Mouse (Mus musculus) kidney, adult 2 months (tissue): ENCODE measurements around the gene Rabif.

Experiments used
- CTCF ChIP-seq: fragments of 200-500 bp; conservative IDR thresholded peaks from 2 replicates; pipeline ENCODE4 v1.5.1; 2011; ENCODE audit warnings: low read depth, mild to moderate bottlenecking, control low read depth, low read length, moderate library complexity, mixed read lengths; ENCODE audit not compliant: insufficient read depth, insufficient read length
- POLR2A ChIP-seq: fragments of 200-500 bp; IDR thresholded peaks from one replicate; pipeline ENCODE4 v1.6.1; 2011; ENCODE audit warnings: low read depth, low read length, control low read depth

- TF ChIP-seq CTCF (no peak), POLR2A (no peak)
These were observed 18.9 kb downstream of the Rabif start for GRCm38 (mm10) chr1:134513312-134513860.
